Mouse (Mus musculus): ENCODE results near the gene Zfp697. TPM values are rescaled to one million over a fixed set of nuclear protein-coding genes. Genes with fewer than 3 reads are reported as not detected.
"Not testable (repeated sequence)": the region's sequence is repeated elsewhere in the genome, so short reads cannot be mapped to it uniquely, and the experiment has no call there.

The Zfp697 gene
- polyA plus RNA-seq, 1 experiment from 2014 or later = 9.0 TPM

DNA sequence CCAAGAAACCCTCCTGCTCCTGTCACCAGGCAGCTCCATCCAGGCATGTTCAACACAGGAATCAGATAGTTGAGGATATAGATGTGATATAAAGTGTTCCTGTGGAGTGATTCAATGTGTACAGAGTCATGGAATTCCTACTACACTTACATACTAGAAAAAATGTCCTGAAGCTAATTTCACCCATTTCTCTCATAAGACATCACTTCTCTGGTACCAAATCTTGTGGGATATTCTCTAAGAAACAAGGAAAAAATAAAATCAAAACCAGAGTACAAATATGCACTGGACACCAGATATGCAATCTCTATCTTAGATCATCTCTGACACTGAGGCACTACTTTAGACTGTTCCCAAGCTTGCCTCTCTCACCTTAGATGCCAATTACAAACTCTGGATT, 247.9 kb downstream of the Zfp697 start, which contains the start of gene Hsd3b5:
Hsd3b5 (minus strand) TSS at position 101 of the 400 bp plus-strand sequence.
- H3K27ac ChIP-seq = no peak within 1 kb of the TSS
- no peaks in the 10 kb centered on the region for H3K4me1 ChIP-seq
- no peak within 1 kb of the TSS for H3K4me2 ChIP-seq (replicated peaks)
- ATAC-seq (ENCODE audit: low FRiP score, low read depth) = no peak
- H3K9ac ChIP-seq = no peak within 1 kb of the TSS
- no peaks in the 10 kb centered on the region for H3K27me3 ChIP-seq
- H3K9me3 ChIP-seq = no peaks in the 10 kb centered on the region
- H3K36me3 ChIP-seq = no peaks in the 10 kb centered on the region
- no peak within 1 kb of the TSS for H3K4me3 ChIP-seq

DNA sequence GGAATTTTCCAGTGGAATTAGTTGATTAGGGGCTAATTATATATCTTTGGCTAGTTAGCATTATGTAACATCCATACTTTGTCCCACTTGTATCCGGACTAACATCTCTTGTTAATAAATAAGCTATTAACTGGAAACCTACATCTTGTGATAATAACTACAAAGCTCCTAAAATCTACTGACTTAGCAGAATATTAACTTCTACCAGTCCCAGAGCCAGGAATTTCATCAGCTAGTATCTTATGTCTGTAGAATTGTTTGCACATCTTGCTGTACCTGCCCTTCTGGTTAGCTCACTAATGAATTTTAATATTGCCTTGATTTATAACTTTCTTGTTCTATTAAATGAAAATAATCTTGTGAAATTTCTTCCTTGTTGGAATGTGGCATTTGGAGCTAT, 252.9 kb downstream of the Zfp697 start:
- ATAC-seq (ENCODE audit: low FRiP score, low read depth) = no peak
- Histone ChIP-seq H3K4me1 (no peaks in the 10 kb centered on the region), H3K9ac (no peak overlapping the region), H3K4me3 (no peak overlapping the region), H3K9me3 (no peaks in the 10 kb centered on the region), H3K36me3 (no peaks in the 10 kb centered on the region), H3K27ac (no peak overlapping the region), H3K27me3 (no peaks in the 10 kb centered on the region), H3K4me2 (replicated peaks) (no peak overlapping the region)
- WGBS = 87% methylated on average over 1 of the region's 1 CpGs

- Histone ChIP-seq H3K9me3 (no peaks in the 10 kb centered on the region), H3K27ac (no peak overlapping the region), H3K4me3 (no peak overlapping the region), H3K4me1 (no peaks in the 10 kb centered on the region), H3K27me3 (no peaks in the 10 kb centered on the region), H3K36me3 (no peaks in the 10 kb centered on the region), H3K9ac (no peak overlapping the region), H3K4me2 (replicated peaks) (no peak overlapping the region)
- no peak for ATAC-seq (ENCODE audit: low FRiP score, low read depth)
Measured at GRCm38 (mm10) chr3:98680786-98681185, 298.5 kb downstream of the Zfp697 start.

DNA sequence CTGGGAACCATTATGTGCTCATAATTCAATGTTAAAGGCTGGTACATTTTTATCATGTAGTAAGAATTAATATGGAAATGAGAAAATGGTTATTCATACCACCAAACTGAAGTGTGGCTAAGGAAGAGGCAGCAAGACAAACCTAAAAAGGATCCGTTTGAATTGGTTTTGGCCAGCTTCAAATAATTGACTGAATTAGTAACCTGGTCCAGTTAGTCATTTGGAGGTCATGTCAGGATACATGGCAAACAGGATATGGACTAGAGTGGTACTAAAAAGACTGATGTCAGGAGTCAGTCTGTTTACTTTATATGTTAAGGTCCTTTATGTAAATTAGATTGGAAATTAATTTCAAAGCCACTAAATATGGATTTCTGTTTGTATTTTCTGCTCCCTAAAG, 300.1 kb downstream of the Zfp697 start:
- Histone ChIP-seq H3K27me3 (no peaks in the 10 kb centered on the region), H3K36me3 (no peaks in the 10 kb centered on the region), H3K9ac (no peak overlapping the region), H3K9me3 (no peaks in the 10 kb centered on the region), H3K4me1 (no peaks in the 10 kb centered on the region), H3K27ac (no peak overlapping the region), H3K4me2 (replicated peaks) (no peak overlapping the region), H3K4me3 (no peak overlapping the region)
- 81% methylated on average over 1 of the region's 1 CpGs for WGBS
- ATAC-seq (ENCODE audit: low FRiP score, low read depth) = no peak

GRCm38 (mm10) chr3:98720740-98721139, 338.5 kb downstream of the Zfp697 start:
- Histone ChIP-seq H3K4me2 (replicated peaks) (no peak overlapping the region), H3K27ac (no peak overlapping the region), H3K4me3 (no peak overlapping the region), H3K4me1 (no peaks in the 10 kb centered on the region), H3K27me3 (no peaks in the 10 kb centered on the region), H3K9ac (no peak overlapping the region), H3K36me3 (no peaks in the 10 kb centered on the region), H3K9me3 (no peaks in the 10 kb centered on the region)
- no peak for ATAC-seq (ENCODE audit: low FRiP score, low read depth)

GRCm38 (mm10) chr3:98724376-98724775, 342.1 kb downstream of the Zfp697 start, which contains the start of gene Hsd3b2:
TSS of gene Hsd3b2 (minus strand) at chr3:98724543.
- H3K9ac ChIP-seq = no peak within 1 kb of the TSS
- no peaks in the 10 kb centered on the region for H3K27me3 ChIP-seq
- no peak for ATAC-seq (ENCODE audit: low FRiP score, low read depth)
- H3K36me3 ChIP-seq = no peaks in the 10 kb centered on the region
- H3K27ac ChIP-seq = no peak within 1 kb of the TSS
- no peak within 1 kb of the TSS for H3K4me3 ChIP-seq
- no peaks in the 10 kb centered on the region for H3K9me3 ChIP-seq
- H3K4me2 ChIP-seq (replicated peaks) = no peak within 1 kb of the TSS
- no peaks in the 10 kb centered on the region for H3K4me1 ChIP-seq
- WGBS = 75% methylated on average over 1 of the region's 1 CpGs

GRCm38 (mm10) chr3:98726281-98726680, 344.0 kb downstream of the Zfp697 start:
- 84% methylated on average over 2 of the region's 2 CpGs for WGBS
- no peak for ATAC-seq (ENCODE audit: low FRiP score, low read depth)
- H3K4me2 ChIP-seq (replicated peaks) = no peak overlapping the region
- no peaks in the 10 kb centered on the region for H3K4me1 ChIP-seq
- no peaks in the 10 kb centered on the region for H3K36me3 ChIP-seq
- H3K27ac ChIP-seq = no peak overlapping the region
- no peak overlapping the region for H3K4me3 ChIP-seq
- no peak overlapping the region for H3K9ac ChIP-seq
- no peaks in the 10 kb centered on the region for H3K9me3 ChIP-seq
- H3K27me3 ChIP-seq = no peaks in the 10 kb centered on the region

DNA sequence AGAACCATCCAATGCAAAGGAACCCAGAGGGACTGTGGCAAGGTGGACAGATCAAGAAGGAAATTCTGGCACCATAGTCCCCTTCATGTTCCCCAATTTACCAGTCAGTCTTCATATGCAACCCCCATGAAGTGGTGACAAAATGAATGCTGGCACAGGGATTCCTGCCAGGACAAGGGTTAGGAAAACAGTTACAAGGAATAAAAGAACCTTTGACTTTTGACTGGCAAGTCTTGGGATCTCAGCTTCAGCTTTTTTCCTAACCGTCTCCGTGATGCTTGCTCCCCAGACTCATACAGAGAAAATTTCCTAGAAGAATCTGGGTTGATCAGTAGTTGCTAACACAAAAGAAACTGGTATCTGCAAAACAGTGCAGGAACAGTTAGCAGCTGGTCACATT, 351.5 kb downstream of the Zfp697 start:
- H3K4me3 ChIP-seq = no peak overlapping the region
- WGBS = 84% methylated on average over 2 of the region's 2 CpGs

DNA sequence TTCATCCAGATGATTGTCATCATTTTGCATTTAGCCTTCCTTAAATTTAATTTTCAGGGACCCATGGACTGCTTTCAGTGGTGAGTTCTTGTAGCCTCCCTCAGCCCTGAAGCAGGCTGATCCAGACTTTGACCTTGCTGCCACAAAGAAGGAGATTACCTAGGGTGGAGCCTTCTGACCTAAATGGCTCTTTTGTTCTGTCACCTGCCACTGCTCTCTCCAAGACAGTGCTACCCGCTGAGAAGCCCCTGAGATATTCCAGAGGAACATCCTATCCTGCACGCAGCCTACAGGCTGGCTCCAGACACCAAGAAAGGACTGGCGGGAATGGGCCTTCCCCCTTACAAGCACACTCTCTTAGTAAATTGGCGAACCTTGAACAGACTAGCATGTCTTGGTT, 352.1 kb downstream of the Zfp697 start:
- H3K4me1 ChIP-seq = no peaks in the 10 kb centered on the region
- H3K4me2 ChIP-seq (replicated peaks) = no peak overlapping the region
- no peaks in the 10 kb centered on the region for H3K9me3 ChIP-seq
- no peak overlapping the region for H3K4me3 ChIP-seq
- no peaks in the 10 kb centered on the region for H3K27me3 ChIP-seq
- no peak overlapping the region for H3K9ac ChIP-seq
- ATAC-seq (ENCODE audit: low FRiP score, low read depth) = no peak
- no peak overlapping the region for H3K27ac ChIP-seq
- H3K36me3 ChIP-seq = no peaks in the 10 kb centered on the region
- 77% methylated on average over 4 of the region's 4 CpGs for WGBS

More for the DNA sequence above, 351.5 kb downstream of the Zfp697 start:
- Histone ChIP-seq H3K9ac (no peak overlapping the region), H3K36me3 (no peaks in the 10 kb centered on the region), H3K27ac (no peak overlapping the region), H3K4me2 (replicated peaks) (no peak overlapping the region), H3K9me3 (no peaks in the 10 kb centered on the region), H3K4me1 (no peaks in the 10 kb centered on the region), H3K27me3 (no peaks in the 10 kb centered on the region)
- ATAC-seq (ENCODE audit: low FRiP score, low read depth) = no peak

- not testable (repeated sequence) for H3K9me3 ChIP-seq; H3K27me3 ChIP-seq; H3K4me1 ChIP-seq; H3K36me3 ChIP-seq; H3K4me3 ChIP-seq; H3K9ac ChIP-seq; H3K4me2 ChIP-seq (replicated peaks); H3K27ac ChIP-seq; ATAC-seq (ENCODE audit: low FRiP score, low read depth)
- 50% methylated on average over 1 of the region's 1 CpGs for WGBS
Measured at GRCm38 (mm10) chr3:98741043-98741442, 358.8 kb downstream of the Zfp697 start.

- no peak overlapping the region for H3K4me2 ChIP-seq (replicated peaks)
- H3K9me3 ChIP-seq = no peaks in the 10 kb centered on the region
- H3K27me3 ChIP-seq = no peaks in the 10 kb centered on the region
- H3K36me3 ChIP-seq = no peaks in the 10 kb centered on the region
- no peak for ATAC-seq (ENCODE audit: low FRiP score, low read depth)
- H3K4me1 ChIP-seq = no peaks in the 10 kb centered on the region
- 72% methylated on average over 2 of the region's 2 CpGs for WGBS
- H3K27ac ChIP-seq = no peak overlapping the region
- H3K9ac ChIP-seq = no peak overlapping the region
- H3K4me3 ChIP-seq = no peak overlapping the region
Measured at GRCm38 (mm10) chr3:98752171-98752570, 369.9 kb downstream of the Zfp697 start.

DNA sequence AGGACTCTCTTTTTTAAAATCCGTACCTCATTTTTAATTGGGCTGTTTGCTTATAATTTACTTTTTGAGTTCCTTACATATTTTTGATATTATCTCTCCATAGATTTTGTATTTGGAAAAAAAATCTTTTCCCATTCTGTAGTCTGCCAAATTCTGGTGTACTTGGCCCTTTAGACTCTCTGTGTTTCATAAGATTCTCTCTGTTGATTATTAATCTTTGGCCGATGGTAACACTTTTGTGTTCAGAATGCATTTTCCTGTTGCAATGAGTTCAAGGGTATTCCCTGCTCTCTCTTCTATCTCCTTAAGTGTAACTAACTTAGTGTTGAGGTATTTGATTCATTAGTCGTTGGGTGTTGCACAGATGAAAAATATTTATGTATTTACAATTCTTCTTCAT, 374.6 kb downstream of the Zfp697 start:
- ATAC-seq (ENCODE audit: low FRiP score, low read depth) = no peak
- no peaks in the 10 kb centered on the region for H3K4me1 ChIP-seq
- no peak overlapping the region for H3K4me3 ChIP-seq
- no peaks in the 10 kb centered on the region for H3K36me3 ChIP-seq
- WGBS = 83% methylated on average over 3 of the region's 3 CpGs
- no peak overlapping the region for H3K4me2 ChIP-seq (replicated peaks)
- H3K9me3 ChIP-seq = no peaks in the 10 kb centered on the region
- no peak overlapping the region for H3K27ac ChIP-seq
- no peak overlapping the region for H3K9ac ChIP-seq
- H3K27me3 ChIP-seq = no peaks in the 10 kb centered on the region

GRCm38 (mm10) chr3:98764155-98764554, 381.9 kb downstream of the Zfp697 start:
- Histone ChIP-seq H3K4me1 (no peaks in the 10 kb centered on the region), H3K27me3 (no peaks in the 10 kb centered on the region), H3K4me3 (no peak overlapping the region), H3K36me3 (no peaks in the 10 kb centered on the region), H3K9ac (no peak overlapping the region), H3K27ac (no peak overlapping the region), H3K4me2 (replicated peaks) (no peak overlapping the region), H3K9me3 (peaks cover 4% of the 10 kb centered on the region; the same call in 1 of the 2 replicates)
- ATAC-seq (ENCODE audit: low FRiP score, low read depth) = no peak

All from limb, embryonic 13.5 days (tissue).